Mouse (Mus musculus) stomach, postnatal 0 days (tissue): Measurements from ENCODE around the gene Abcb9. TPM values are rescaled to one million over a fixed set of nuclear protein-coding genes. Genes with fewer than 3 reads are reported as not detected.

Experiments
- ATAC-seq: fragments of 200-750 bp; cut with Nextera tagmentation; 2 replicates; pipeline ENCODE4 v1.8.0; 2017; ENCODE audit not compliant: low FRiP score, low TSS enrichment
- DNase-seq: peaks from one replicate; pipeline ENCODE4 v3.0.0-alpha.2; 2016; ENCODE audit warnings: low spot score
- H3K27ac ChIP-seq: fragments of 300-500 bp; sonication (generic); replicated peaks from 2 replicates; pipeline ENCODE4 v1.5.1; 2014; ENCODE audit warnings: mild to moderate bottlenecking, control low read depth
- H3K27me3 ChIP-seq: fragments of 300-500 bp; sonication (generic); 2 replicates; pipeline ENCODE4 v1.6.1; 2014; ENCODE audit warnings: low read length; ENCODE audit not compliant: control insufficient read depth, insufficient read depth
- H3K36me3 ChIP-seq: fragments of 300-500 bp; sonication (generic); 2 replicates; pipeline ENCODE4 v1.6.1; 2014; ENCODE audit warnings: low read length, mixed read lengths; ENCODE audit not compliant: control insufficient read depth, insufficient read depth
- H3K4me1 ChIP-seq: fragments of 300-500 bp; sonication (generic); replicated peaks from 2 replicates; pipeline ENCODE4 v1.6.1; 2014; ENCODE audit warnings: antibody characterized with exemption; ENCODE audit not compliant: control insufficient read depth, insufficient read depth
- H3K4me2 ChIP-seq: fragments of 300-500 bp; sonication (generic); replicated peaks from 2 replicates; pipeline ENCODE4 v1.6.1; 2014; ENCODE audit warnings: low read depth, mild to moderate bottlenecking, control low read depth, moderate library complexity
- H3K4me3 ChIP-seq: fragments of 300-500 bp; sonication (generic); 2 replicates; pipeline ENCODE4 v1.5.1; 2014; ENCODE audit warnings: low read depth, low read length, control low read depth
- H3K9ac ChIP-seq: fragments of 300-500 bp; sonication (generic); 2 replicates; pipeline ENCODE4 v1.6.1; 2014; ENCODE audit warnings: mild to moderate bottlenecking, low read length, control low read depth, mixed read lengths
- H3K9me3 ChIP-seq: fragments of 300-500 bp; sonication (generic); 2 replicates; pipeline ENCODE4 v1.6.1; 2016; ENCODE audit warnings: low read length; ENCODE audit not compliant: control insufficient read depth
- CTCF ChIP-seq: IDR thresholded peaks from 2 replicates; pipeline ENCODE4 v1.5.1; 2016; ENCODE audit warnings: antibody characterized with exemption, low read depth, mild to moderate bottlenecking, moderate library complexity
- EP300 ChIP-seq: optimal IDR thresholded peaks from 2 replicates; pipeline ENCODE3; 2016; ENCODE audit warnings: antibody characterized with exemption
- WGBS: fragments of 180-500 bp; shearing (Covaris S2); extraction: QIAGEN DNeasy Blood & Tissue Kit; methylation state at CpG from one replicate; pipeline ENCODE4 v1.1.7; 2014; 5-methylcytosine and 5-hydroxymethylcytosine counted together
- polyA plus RNA-seq: library from polyadenylated mRNA; unstranded; fragments of >200 nt; fragmentation: Nextera tagmentation; extraction: Ambion mirVana; gene quantifications from 2 replicates; pipeline ENCODE4 v1.2.1, GENCODE M21; 2015

Abcb9 gene
- polyA plus RNA-seq, 1 experiment from 2014 or later = 7.7 TPM

GRCm38 (mm10) chr5:124100128-124101044, 4.8 kb upstream of the Abcb9 start:
- Histone ChIP-seq H3K4me2 (no peak overlapping the region), H3K9me3 (no peaks in the 10 kb centered on the region), H3K4me1 (no peaks in the 10 kb centered on the region; the same call in 1 of the 2 replicates), H3K4me3 (no peak overlapping the region), H3K36me3 (no peaks in the 10 kb centered on the region), H3K27ac (no peak overlapping the region), H3K27me3 (no peaks in the 10 kb centered on the region), H3K9ac (no peak overlapping the region)
- TF ChIP-seq EP300 = no peak
- no peak for TF ChIP-seq CTCF
- ATAC-seq (no peak), DNase-seq (no peak)
- 91% methylated on average over 11 of the region's 11 CpGs for WGBS

GRCm38 (mm10) chr5:124098923-124099322, 3.3 kb upstream of the Abcb9 start:
- TF ChIP-seq EP300 (no peak), CTCF (no peak)
- WGBS = 91% methylated on average over 2 of the region's 2 CpGs
- no peaks in the 10 kb centered on the region; the same call in none of the 2 replicates for H3K4me1 ChIP-seq
- H3K27me3 ChIP-seq = no peaks in the 10 kb centered on the region
- no peaks in the 10 kb centered on the region for H3K9me3 ChIP-seq
- H3K36me3 ChIP-seq = no peaks in the 10 kb centered on the region
- no peak overlapping the region for H3K9ac ChIP-seq
- DNase-seq (no peak), ATAC-seq (no peak)
- H3K27ac ChIP-seq = no peak overlapping the region
- no peak overlapping the region for H3K4me2 ChIP-seq
- no peak overlapping the region for H3K4me3 ChIP-seq

- Histone ChIP-seq H3K4me3 (peak overlapping the region; percentile 51), H3K9ac (peak overlapping the region; percentile 67), H3K4me2 (peak overlapping the region; percentile 94), H3K4me1 (peaks cover 4% of the 10 kb centered on the region), H3K9me3 (no peaks in the 10 kb centered on the region), H3K36me3 (no peaks in the 10 kb centered on the region), H3K27ac (peak overlapping the region; percentile 31; the same call in 1 of the 2 replicates), H3K27me3 (no peaks in the 10 kb centered on the region)
- ATAC-seq = peak; percentile 29
- no peak for TF ChIP-seq EP300
- no peak for TF ChIP-seq CTCF
- 12% methylated on average over 19 of the region's 19 CpGs for WGBS
- peak; percentile 44 for DNase-seq
These were observed 469 bp downstream of the Abcb9 start for GRCm38 (mm10) chr5:124095077-124095581.

GRCm38 (mm10) chr5:124093852-124094604, 1.6 kb downstream of the Abcb9 start:
- 0 out of 2 replicates have a peak overlapping the region, but pooled peaks have one; percentile 43 for H3K9ac ChIP-seq
- ATAC-seq = no peak
- H3K27ac ChIP-seq = peak overlapping the region; percentile 53
- 66% methylated on average over 12 of the region's 12 CpGs for WGBS
- TF ChIP-seq EP300 (no peak), CTCF (no peak)
- H3K36me3 ChIP-seq = no peaks in the 10 kb centered on the region
- no peak for DNase-seq
- H3K9me3 ChIP-seq = no peaks in the 10 kb centered on the region
- no peak overlapping the region for H3K4me3 ChIP-seq
- H3K4me1 ChIP-seq = peaks cover 4% of the 10 kb centered on the region
- no peaks in the 10 kb centered on the region for H3K27me3 ChIP-seq
- no peak overlapping the region; the same call in 1 of the 2 replicates for H3K4me2 ChIP-seq

- Histone ChIP-seq H3K4me2 (no peak overlapping the region), H3K27me3 (no peaks in the 10 kb centered on the region), H3K9ac (peak overlapping the region; percentile 43; the same call in 1 of the 2 replicates), H3K27ac (peak overlapping the region; percentile 53), H3K4me3 (no peak overlapping the region), H3K4me1 (peaks cover 4% of the 10 kb centered on the region), H3K36me3 (no peaks in the 10 kb centered on the region), H3K9me3 (no peaks in the 10 kb centered on the region)
- WGBS = 60% methylated on average over 11 of the region's 11 CpGs
- peak; percentile 57 for DNase-seq
- TF ChIP-seq CTCF (no peak), EP300 (no peak)
- no peak for ATAC-seq
These were observed 2.3 kb downstream of the Abcb9 start for GRCm38 (mm10) chr5:124093120-124093794.
